Mouse (Mus musculus): ENCODE measurements at regions not wholly inside any gene's neighbourhood (a gene's known extent, or its start where the extent isn't known, plus 50 kb on each side); places are given as distances from the start of the nearest gene placed in this dataset.

DNA sequence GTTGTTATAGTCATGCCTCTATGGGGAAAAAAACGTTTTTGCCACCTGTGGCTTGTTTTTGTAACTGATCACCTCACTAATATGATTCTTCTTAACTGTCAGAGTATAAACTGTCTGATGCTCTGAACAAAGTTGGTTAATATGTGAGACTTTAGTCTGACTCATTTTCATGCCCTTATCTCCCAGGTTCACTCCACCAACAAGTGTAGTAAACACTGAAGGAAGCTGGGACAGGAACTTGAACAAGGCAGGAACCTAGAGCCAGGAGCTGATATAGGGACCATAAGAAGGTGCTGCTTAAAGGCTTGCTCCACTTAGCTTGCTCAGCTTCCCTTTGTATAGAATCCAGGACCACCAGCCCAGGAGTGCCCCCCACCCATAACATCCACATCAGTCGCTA, 124.0 kb upstream of the Itga4 start:
- TF ChIP-seq CTCF (IDR thresholded peaks at IDR 0.05; ENCODE audit: extremely low read depth, insufficient read length, insufficient replicate concordance, low read depth, low read length) (no peak), POLR2A (IDR thresholded peaks at IDR 0.05; ENCODE audit: low read depth, low read length) (no peak)

Measured in small intestine, adult 2 months (tissue).